ENCODE assay signal across 8 mouse cellular contexts in the genomic region with DNA sequence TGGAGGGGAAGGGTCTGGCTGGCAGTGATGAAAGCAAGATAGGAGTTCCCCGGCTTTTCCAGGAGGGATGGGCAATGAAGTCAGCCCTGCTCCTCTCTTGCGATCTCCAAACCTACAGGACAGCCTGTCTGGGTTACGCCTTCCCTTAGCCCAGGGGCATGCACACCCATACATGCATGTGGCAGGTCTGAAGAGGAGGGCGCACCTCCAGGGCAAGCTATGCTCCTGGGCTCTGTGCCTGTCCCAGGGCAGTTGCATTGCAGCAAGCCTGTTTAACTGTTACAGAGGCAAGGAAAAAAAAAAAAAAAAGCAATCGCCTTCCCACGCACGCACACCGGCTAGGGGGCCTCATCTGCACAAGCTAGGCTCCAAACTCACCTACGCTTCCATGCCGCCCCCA.
DNase-seq lines count a peak whose midpoint lies in the region.

No protein-coding gene starts in this region.

- 11% methylated on average over 10 of the region's 10 CpGs for WGBS in forebrain, embryonic 10.5 days

- peaks cover 19% of the 10 kb centered on the region for H3K27me3 ChIP-seq in forebrain, embryonic 10.5 days (ENCODE audit: poor library complexity, severe bottlenecking)

- H3K27ac ChIP-seq in forebrain, embryonic 10.5 days, result peak overlapping the region; percentile 86

- peak; percentile 3 for DNase-seq in gastrocnemius, postnatal 14 days
- no peak for DNase-seq in gastrocnemius, postnatal 10 days
- DNase-seq in ES-CJ7 (ENCODE audit: low read depth, low spot score), result peak; percentile 24
- DNase-seq in forebrain, embryonic 10.5 days (ENCODE audit: extremely low spot score, low spot score), result peak; percentile 18
- peak; percentile 17 to 25 for DNase-seq in left cerebral cortex, adult 18-20 months (ENCODE audit: low spot score in 2 of 2)
- DNase-seq in neural tube, embryonic 10.5 days (ENCODE audit: extremely low spot score, low spot score), result peak; percentile 36
- no peak for DNase-seq in adrenal gland, adult (ENCODE audit: inconsistent age in 2 of 2, low spot score in 1 of 2)
- no peak for DNase-seq in lung, adult 18-20 months

- H3K4me3 ChIP-seq in forebrain, embryonic 10.5 days, result peak overlapping the region; percentile 66

- intact Hi-C loops in gastrocnemius, postnatal 14 days (cut with DNase I; ENCODE audit: low total_unique reads), result no loop called here

- H3K9me3 ChIP-seq in forebrain, embryonic 10.5 days, result no peaks in the 10 kb centered on the region

- H3K36me3 ChIP-seq in forebrain, embryonic 10.5 days (replicated peaks), result no peaks in the 10 kb centered on the region

- H3K4me1 ChIP-seq in forebrain, embryonic 10.5 days, result peaks cover 8% of the 10 kb centered on the region; the same call in 1 of the 2 replicates

Comparison
In these comparisons a context has a peak if more than half of its experiments do, and no peak if none do; other contexts are left out.
1. DNase-seq: peak in gastrocnemius, postnatal 14 days (single experiment), ES-CJ7 (single experiment), forebrain, embryonic 10.5 days (single experiment), left cerebral cortex, adult 18-20 months (2 of 2) and neural tube, embryonic 10.5 days (single experiment); none in gastrocnemius, postnatal 10 days (single experiment), adrenal gland, adult (0 of 2) and lung, adult 18-20 months (0 of 2).